Mouse (Mus musculus) heart, postnatal 0 days (tissue): ENCODE data around the gene Vps8. TPM values are rescaled to one million over a fixed set of nuclear protein-coding genes. Genes with fewer than 3 reads are reported as not detected.
A peak's percentile ranks its signal among the peaks of the same experiment; 100 is the strongest.

Source experiments
- ATAC-seq: fragments of 200-750 bp; cut with Nextera tagmentation; 2 replicates; pipeline ENCODE4 v1.8.0; 2017; ENCODE audit warnings: low read depth, moderate number of reproducible peaks, moderate library complexity; ENCODE audit not compliant: insufficient read depth
- DNase-seq: peaks from one replicate; pipeline ENCODE4 v3.0.0-alpha.2; 2016; ENCODE audit warnings: low spot score
- H3K27ac ChIP-seq: fragments of 300-500 bp; sonication (generic); 2 replicates; pipeline ENCODE4 v1.5.1; 2014; ENCODE audit warnings: low read depth, mild to moderate bottlenecking
- H3K27me3 ChIP-seq: fragments of 300-500 bp; sonication (generic); 2 replicates; pipeline ENCODE4 v1.6.1; 2014; ENCODE audit warnings: low read length, mixed read lengths; ENCODE audit not compliant: control insufficient read depth, insufficient read depth
- H3K36me3 ChIP-seq: fragments of 300-500 bp; sonication (generic); replicated peaks from 2 replicates; pipeline ENCODE4 v1.6.1; 2014; ENCODE audit warnings: low read length, mixed read lengths; ENCODE audit not compliant: control insufficient read depth, insufficient read depth
- H3K4me1 ChIP-seq: fragments of 300-500 bp; sonication (generic); 2 replicates; pipeline ENCODE4 v1.6.1; 2014; ENCODE audit warnings: antibody characterized with exemption; ENCODE audit not compliant: control insufficient read depth, insufficient read depth
- H3K4me2 ChIP-seq: fragments of 300-500 bp; sonication (generic); 2 replicates; pipeline ENCODE4 v1.6.1; 2014; ENCODE audit warnings: low read depth, mild to moderate bottlenecking, low read length, moderate library complexity
- H3K4me3 ChIP-seq: fragments of 300-500 bp; sonication (generic); 2 replicates; pipeline ENCODE4 v1.5.1; 2014; ENCODE audit warnings: low read depth, low read length
- H3K9ac ChIP-seq: fragments of 300-500 bp; sonication (generic); replicated peaks from 2 replicates; pipeline ENCODE4 v1.6.1; 2014; ENCODE audit warnings: low read depth, low read length, mixed read lengths
- H3K9me3 ChIP-seq: fragments of 300-500 bp; sonication (generic); replicated peaks from 2 replicates; pipeline ENCODE4 v1.6.1; 2016; ENCODE audit warnings: low read length; ENCODE audit not compliant: control insufficient read depth
- CTCF ChIP-seq: IDR thresholded peaks from 2 replicates; pipeline ENCODE4 v1.5.1; 2016; ENCODE audit warnings: antibody characterized with exemption, control low read depth, low read depth
- EP300 ChIP-seq: IDR thresholded peaks from 2 replicates; pipeline ENCODE4 v1.6.1; 2016; ENCODE audit warnings: antibody characterized with exemption, low read depth
- WGBS: fragments of 180-500 bp; shearing (Covaris S2); extraction: QIAGEN DNeasy Blood & Tissue Kit; methylation state at CpG from one replicate; pipeline ENCODE4 v1.1.7; 2014; 5-methylcytosine and 5-hydroxymethylcytosine counted together
- polyA plus RNA-seq: library from polyadenylated mRNA; unstranded; fragments of >200 nt; fragmentation: Nextera tagmentation; extraction: Ambion mirVana; gene quantifications from 2 replicates; pipeline ENCODE4 v1.2.1, GENCODE M21; 2015
- total RNA-seq: library from RNA; depleted of rRNA; stranded (reverse); fragments of >200 nt; gene quantifications from 2 replicates; pipeline ENCODE4 v1.2.3, GENCODE M21; 2014; ENCODE audit warnings: low replicate concordance; rRNA removed

Vps8 gene
- total RNA-seq, result 67.2 and 94.8 TPM in 2 replicates
- polyA plus RNA-seq, result 21.3 and 22.0 TPM in 2 replicates

- peak; percentile 95 for ATAC-seq
- WGBS, result 1% methylated on average over 62 of the region's 71 CpGs
- H3K9ac ChIP-seq, result peak within 1 kb of the TSS; percentile 63
These were observed at the start of gene Vps8 for GRCm38 (mm10) chr16:21422645-21423545. Gene Vps8, plus strand, starts transcription at chr16:21423118.

GRCm38 (mm10) chr16:21373316-21373960 is 49.5 kb upstream of the Vps8 start:
- TF ChIP-seq EP300, result no peak
- TF ChIP-seq CTCF, result no peak
- DNase-seq (no peak), ATAC-seq (no peak)
- H3K9ac ChIP-seq, result no peak overlapping the region
- H3K27ac ChIP-seq, result no peak overlapping the region
- H3K9me3 ChIP-seq, result no peaks in the 10 kb centered on the region
- no peak overlapping the region for H3K4me2 ChIP-seq
- H3K4me3 ChIP-seq, result no peak overlapping the region
- H3K4me1 ChIP-seq, result 0 out of 2 replicates have a peak, but pooled peaks cover 4% of the 10 kb centered on the region
- H3K36me3 ChIP-seq, result no peaks in the 10 kb centered on the region
- 61% methylated on average over 7 of the region's 7 CpGs for WGBS
- H3K27me3 ChIP-seq, result no peaks in the 10 kb centered on the region

More at GRCm38 (mm10) chr16:21422645-21423545, at the start of gene Vps8:
- TF ChIP-seq CTCF, result peak; percentile 17; the same call in 1 of the 2 replicates
- no peak for TF ChIP-seq EP300
- DNase-seq, result peak; percentile 95
- H3K27ac ChIP-seq, result peak within 1 kb of the TSS; percentile 85
- H3K27me3 ChIP-seq, result no peaks in the 10 kb centered on the region
- no peaks in the 10 kb centered on the region for H3K36me3 ChIP-seq
- H3K9me3 ChIP-seq, result no peaks in the 10 kb centered on the region
- H3K4me3 ChIP-seq, result peak within 1 kb of the TSS; percentile 76
- peaks cover 11% of the 10 kb centered on the region; the same call in 1 of the 2 replicates for H3K4me1 ChIP-seq
- peak within 1 kb of the TSS; percentile 97 for H3K4me2 ChIP-seq

GRCm38 (mm10) chr16:21374067-21374466 is 48.9 kb upstream of the Vps8 start:
- H3K27me3 ChIP-seq, result no peaks in the 10 kb centered on the region
- H3K9ac ChIP-seq, result no peak overlapping the region
- no peaks in the 10 kb centered on the region for H3K36me3 ChIP-seq
- no peak overlapping the region for H3K27ac ChIP-seq
- no peak for DNase-seq
- no peak overlapping the region for H3K4me2 ChIP-seq
- no peaks in the 10 kb centered on the region for H3K9me3 ChIP-seq
- no peak for ATAC-seq
- no peak overlapping the region for H3K4me3 ChIP-seq
- TF ChIP-seq CTCF (no peak), EP300 (no peak)
- H3K4me1 ChIP-seq, result 0 out of 2 replicates have a peak, but pooled peaks cover 4% of the 10 kb centered on the region
- WGBS, result 87% methylated on average over 4 of the region's 6 CpGs

- ATAC-seq (no peak), DNase-seq (no peak)
- Histone ChIP-seq H3K9ac (no peak overlapping the region), H3K4me1 (0 out of 2 replicates have a peak, but pooled peaks cover 2% of the 10 kb centered on the region), H3K4me3 (no peak overlapping the region), H3K27me3 (no peaks in the 10 kb centered on the region), H3K9me3 (no peaks in the 10 kb centered on the region), H3K36me3 (no peaks in the 10 kb centered on the region), H3K4me2 (no peak overlapping the region), H3K27ac (no peak overlapping the region)
- TF ChIP-seq CTCF (no peak), EP300 (no peak)
- 72% methylated on average over 8 of the region's 8 CpGs for WGBS
These were observed 47.8 kb upstream of the Vps8 start for GRCm38 (mm10) chr16:21375147-21375546.

GRCm38 (mm10) chr16:21376316-21376715 is 46.6 kb upstream of the Vps8 start:
- ATAC-seq (no peak), DNase-seq (no peak)
- Histone ChIP-seq H3K4me1 (no peaks in the 10 kb centered on the region), H3K9ac (no peak overlapping the region), H3K4me3 (no peak overlapping the region), H3K27me3 (no peaks in the 10 kb centered on the region), H3K27ac (no peak overlapping the region), H3K36me3 (no peaks in the 10 kb centered on the region), H3K9me3 (no peaks in the 10 kb centered on the region), H3K4me2 (no peak overlapping the region)
- 83% methylated on average over 8 of the region's 8 CpGs for WGBS
- no peak for TF ChIP-seq CTCF
- no peak for TF ChIP-seq EP300
